Mouse (Mus musculus): ENCODE measurements around the gene Pkig.

- TF ChIP-seq CTCF (IDR thresholded peaks at IDR 0.05; ENCODE audit: borderline replicate concordance, insufficient read depth, low read depth, low read length), result no peak
- no peak for TF ChIP-seq POLR2A (IDR thresholded peaks at IDR 0.05; ENCODE audit: borderline replicate concordance, insufficient read depth, low read length)
Observed at GRCm38 (mm10) chr2:163696763-163697162, 38.6 kb downstream of the Pkig start.

Data from cerebellum, adult 2 months (tissue).